Mouse (Mus musculus): Measurements from ENCODE around the gene Dst.

The Dst gene

GRCm38 (mm10) chr1:34006828-34007361 is 98.9 kb downstream of the Dst start:
- in situ Hi-C loops (cut with MboI; ENCODE audit: low pct_unique_long_range_greater_than_20kb in 1 of 2, low sequenced_read_pairs in 2 of 2, unreplicated experiment in 1 of 2), result loop anchor here (10.0 kb wide), 1 partner anchor 158 kb away; no protein-coding TSS in a partner anchor

GRCm38 (mm10) chr1:34007379-34007778 is 99.4 kb downstream of the Dst start:
- in situ Hi-C loops (cut with MboI; ENCODE audit: low pct_unique_long_range_greater_than_20kb in 1 of 2, low sequenced_read_pairs in 2 of 2, unreplicated experiment in 1 of 2), result loop anchor here (10.0 kb wide), 1 partner anchor 157 kb away; no protein-coding TSS in a partner anchor

- in situ Hi-C loops (cut with MboI; ENCODE audit: low pct_unique_long_range_greater_than_20kb in 1 of 2, low sequenced_read_pairs in 2 of 2, unreplicated experiment in 1 of 2), result no loop called here
Measured at GRCm38 (mm10) chr1:34011051-34011677, 103.1 kb downstream of the Dst start.

GRCm38 (mm10) chr1:34011821-34012271 is 103.8 kb downstream of the Dst start:
- in situ Hi-C loops (cut with MboI; ENCODE audit: low pct_unique_long_range_greater_than_20kb in 1 of 2, low sequenced_read_pairs in 2 of 2, unreplicated experiment in 1 of 2), result no loop called here

GRCm38 (mm10) chr1:34013490-34013889 is 105.5 kb downstream of the Dst start:
- in situ Hi-C loops (cut with MboI; ENCODE audit: low pct_unique_long_range_greater_than_20kb in 1 of 2, low sequenced_read_pairs in 2 of 2, unreplicated experiment in 1 of 2), result no loop called here

GRCm38 (mm10) chr1:34016780-34017179 is 108.8 kb downstream of the Dst start:
- in situ Hi-C loops (cut with MboI; ENCODE audit: low pct_unique_long_range_greater_than_20kb in 1 of 2, low sequenced_read_pairs in 2 of 2, unreplicated experiment in 1 of 2), result no loop called here

GRCm38 (mm10) chr1:34017323-34017722 is 109.3 kb downstream of the Dst start:
- in situ Hi-C loops (cut with MboI; ENCODE audit: low pct_unique_long_range_greater_than_20kb in 1 of 2, low sequenced_read_pairs in 2 of 2, unreplicated experiment in 1 of 2), result no loop called here

- in situ Hi-C loops (cut with MboI; ENCODE audit: low pct_unique_long_range_greater_than_20kb in 1 of 2, low sequenced_read_pairs in 2 of 2, unreplicated experiment in 1 of 2), result no loop called here
Measured at GRCm38 (mm10) chr1:34020599-34020998, 112.6 kb downstream of the Dst start.

- in situ Hi-C loops (cut with MboI; ENCODE audit: low pct_unique_long_range_greater_than_20kb in 1 of 2, low sequenced_read_pairs in 2 of 2, unreplicated experiment in 1 of 2), result no loop called here
Measured at GRCm38 (mm10) chr1:34021574-34021973, 113.5 kb downstream of the Dst start.

GRCm38 (mm10) chr1:34023154-34023553 is 115.1 kb downstream of the Dst start:
- in situ Hi-C loops (cut with MboI; ENCODE audit: low pct_unique_long_range_greater_than_20kb in 1 of 2, low sequenced_read_pairs in 2 of 2, unreplicated experiment in 1 of 2), result no loop called here

- in situ Hi-C loops (cut with MboI; ENCODE audit: low pct_unique_long_range_greater_than_20kb in 1 of 2, low sequenced_read_pairs in 2 of 2, unreplicated experiment in 1 of 2), result no loop called here
Measured at GRCm38 (mm10) chr1:34025879-34026278, 117.9 kb downstream of the Dst start.

- in situ Hi-C loops (cut with MboI; ENCODE audit: low pct_unique_long_range_greater_than_20kb in 1 of 2, low sequenced_read_pairs in 2 of 2, unreplicated experiment in 1 of 2), result no loop called here
Measured at GRCm38 (mm10) chr1:34028722-34029121, 120.7 kb downstream of the Dst start.

GRCm38 (mm10) chr1:34030330-34031021 is 122.5 kb downstream of the Dst start:
- in situ Hi-C loops (cut with MboI; ENCODE audit: low pct_unique_long_range_greater_than_20kb in 1 of 2, low sequenced_read_pairs in 2 of 2, unreplicated experiment in 1 of 2), result no loop called here

GRCm38 (mm10) chr1:34033052-34033451 is 125.0 kb downstream of the Dst start:
- in situ Hi-C loops (cut with MboI; ENCODE audit: low pct_unique_long_range_greater_than_20kb in 1 of 2, low sequenced_read_pairs in 2 of 2, unreplicated experiment in 1 of 2), result no loop called here

GRCm38 (mm10) chr1:34033478-34033877 is 125.5 kb downstream of the Dst start:
- in situ Hi-C loops (cut with MboI; ENCODE audit: low pct_unique_long_range_greater_than_20kb in 1 of 2, low sequenced_read_pairs in 2 of 2, unreplicated experiment in 1 of 2), result no loop called here

- in situ Hi-C loops (cut with MboI; ENCODE audit: low pct_unique_long_range_greater_than_20kb in 1 of 2, low sequenced_read_pairs in 2 of 2, unreplicated experiment in 1 of 2), result no loop called here
Measured at GRCm38 (mm10) chr1:34033958-34034357, 125.9 kb downstream of the Dst start.

GRCm38 (mm10) chr1:34036111-34036510 is 128.1 kb downstream of the Dst start:
- in situ Hi-C loops (cut with MboI; ENCODE audit: low pct_unique_long_range_greater_than_20kb in 1 of 2, low sequenced_read_pairs in 2 of 2, unreplicated experiment in 1 of 2), result no loop called here

GRCm38 (mm10) chr1:34038571-34038970 is 130.5 kb downstream of the Dst start:
- in situ Hi-C loops (cut with MboI; ENCODE audit: low pct_unique_long_range_greater_than_20kb in 1 of 2, low sequenced_read_pairs in 2 of 2, unreplicated experiment in 1 of 2), result no loop called here

- in situ Hi-C loops (cut with MboI; ENCODE audit: low pct_unique_long_range_greater_than_20kb in 1 of 2, low sequenced_read_pairs in 2 of 2, unreplicated experiment in 1 of 2), result no loop called here
Measured at GRCm38 (mm10) chr1:34040049-34040448, 132.0 kb downstream of the Dst start.

Data from mouse embryonic stem cell (cell line).